ENCODE assay signal across 12 mouse cellular contexts in genomic region chr8:77364472-77364871, GRCm38 (mm10).
A peak's percentile ranks its signal among the peaks of the same experiment; 100 is the strongest.
DNase-seq lines count a peak whose midpoint lies in the region; ATAC-seq lines count a peak whose summit lies in the region.
"Had no signal": no experiment of that assay in that cellular context is flagged by ENCODE, and none has a peak within 500 bp of the region (broad histone marks: within the 10 kb centered on the region; RNA-seq: fewer than 3 reads in every experiment).

No protein-coding gene starts in this region.

- ATAC-seq in limb, embryonic 12.5 days (ENCODE audit: insufficient number of reproducible peaks, insufficient read depth, low FRiP score, low TSS enrichment, low read depth), result no peak
- ATAC-seq: intestine, embryonic 15.5 days had no signal

- H3K4me3 ChIP-seq in limb, embryonic 12.5 days (replicated peaks), result no peak overlapping the region
- H3K4me3 ChIP-seq: embryonic facial prominence, embryonic 12.5 days; heart, embryonic 13.5 days; intestine, embryonic 15.5 days; neural tube, embryonic 12.5 days had no signal

- H3K4me2 ChIP-seq in limb, embryonic 12.5 days, result no peak overlapping the region
- H3K4me2 ChIP-seq: embryonic facial prominence, embryonic 12.5 days; heart, embryonic 13.5 days; intestine, embryonic 15.5 days; neural tube, embryonic 12.5 days had no signal

- 90% methylated on average over 11 of the region's 11 CpGs for WGBS in limb, embryonic 12.5 days

- peak overlapping the region; percentile 50 for H3K27ac ChIP-seq in limb, embryonic 12.5 days
- H3K27ac ChIP-seq: embryonic facial prominence, embryonic 12.5 days; heart, embryonic 13.5 days; intestine, embryonic 15.5 days; neural tube, embryonic 12.5 days had no signal

- no peaks in the 10 kb centered on the region for H3K27me3 ChIP-seq in limb, embryonic 12.5 days
- H3K27me3 ChIP-seq: embryonic facial prominence, embryonic 12.5 days; heart, embryonic 13.5 days; intestine, embryonic 15.5 days; neural tube, embryonic 12.5 days had no signal

- no peak overlapping the region for H3K9ac ChIP-seq in limb, embryonic 12.5 days (replicated peaks)
- H3K9ac ChIP-seq: embryonic facial prominence, embryonic 12.5 days; heart, embryonic 13.5 days; intestine, embryonic 15.5 days; neural tube, embryonic 12.5 days had no signal

- no peaks in the 10 kb centered on the region for H3K9me3 ChIP-seq in limb, embryonic 12.5 days
- H3K9me3 ChIP-seq: embryonic facial prominence, embryonic 12.5 days; heart, embryonic 13.5 days; intestine, embryonic 15.5 days; neural tube, embryonic 12.5 days had no signal

- peaks cover 17% of the 10 kb centered on the region; the same call in 1 of the 2 replicates for H3K4me1 ChIP-seq in limb, embryonic 12.5 days (replicated peaks)
- H3K4me1 ChIP-seq: embryonic facial prominence, embryonic 12.5 days; intestine, embryonic 15.5 days; neural tube, embryonic 12.5 days had no signal

- H3K36me3 ChIP-seq in limb, embryonic 12.5 days, result peaks cover 9% of the 10 kb centered on the region; the same call in 1 of the 2 replicates
- H3K36me3 ChIP-seq: embryonic facial prominence, embryonic 12.5 days; intestine, embryonic 15.5 days; neural tube, embryonic 12.5 days had no signal

- peak; percentile 60 for DNase-seq in cerebellum, adult 11-12 months
- peak; percentile 70 to 77 for DNase-seq in cerebellum, postnatal 14 days
- DNase-seq in layer of hippocampus, adult 8-10 months (ENCODE audit: low spot score in 2 of 2), result peak; percentile 76 to 86
- DNase-seq in lung, postnatal 14 days, result no peak
- no peak for DNase-seq in embryo, embryonic 10 days (ENCODE audit: low spot score)
- no peak for DNase-seq in kidney, postnatal 25 days
- DNase-seq: liver had no signal

Comparison
In these comparisons a context has a peak if more than half of its experiments do, and no peak if none do; other contexts are left out.
1. DNase-seq: peak in cerebellum, adult 11-12 months (single experiment), cerebellum, postnatal 14 days (2 of 2) and layer of hippocampus, adult 8-10 months (2 of 2); none in lung, postnatal 14 days (single experiment), embryo, embryonic 10 days (single experiment) and kidney, postnatal 25 days (0 of 2).